8 mouse cellular contexts compared by ENCODE assay signal in the genomic region with DNA sequence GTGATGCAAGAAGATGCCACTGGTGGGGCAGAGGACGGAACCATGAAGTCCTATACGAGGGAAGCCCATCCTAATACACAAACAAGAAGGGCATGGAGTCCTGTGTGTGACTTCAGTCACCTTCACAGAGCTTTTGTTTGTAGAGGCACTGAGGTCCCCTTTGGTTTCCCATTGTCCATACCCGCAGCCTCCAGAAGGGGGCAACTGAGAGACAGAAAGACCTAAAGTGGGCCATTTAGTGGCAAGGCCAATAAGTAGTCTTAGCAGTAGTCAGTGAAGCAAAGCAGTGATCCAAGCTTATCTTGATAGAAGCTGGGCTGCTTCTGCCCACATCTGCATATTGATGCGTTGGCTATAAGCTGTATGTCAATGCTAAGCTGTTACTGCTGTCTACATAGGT.
DNase-seq lines count a peak whose midpoint lies in the region; ATAC-seq and TF ChIP-seq lines count a peak whose summit lies in the region.

No protein-coding gene starts in this region.

- ATAC-seq in activated CD4-positive, CD25-positive, alpha-beta regulatory T cell, adult 4 months = no peak

- peak; percentile 58 for DNase-seq in adrenal gland, postnatal 14 days
- no peak for DNase-seq in adrenal gland, postnatal 4 days (ENCODE audit: low spot score in 2 of 2)
- peak; percentile 48 for DNase-seq in layer of hippocampus, adult 11-12 months (ENCODE audit: low spot score)
- DNase-seq in layer of hippocampus, adult 8-10 months (ENCODE audit: low spot score in 2 of 2) = no peak
- DNase-seq in brain, embryonic 14.5 days (ENCODE audit: low read depth) = no peak
- peak; percentile 57 for DNase-seq in lung, postnatal 14 days
- no peak for DNase-seq in spleen, postnatal 14 days (ENCODE audit: low spot score in 2 of 2)

- peak; percentile 51; the same call in 1 of the 2 replicates for TF ChIP-seq CTCF in brain, embryonic 14.5 days (IDR thresholded peaks at IDR 0.05; ENCODE audit: borderline replicate concordance, extremely low read depth, insufficient read depth, insufficient read length)

- TF ChIP-seq POLR2A in brain, embryonic 14.5 days (IDR thresholded peaks at IDR 0.05; ENCODE audit: borderline replicate concordance, extremely low read depth, insufficient read depth, insufficient read length, poor library complexity, severe bottlenecking) = no peak

Comparison
In these comparisons a context has a peak if more than half of its experiments do, and no peak if none do; other contexts are left out.
1. DNase-seq: peak in adrenal gland, postnatal 14 days (single experiment), layer of hippocampus, adult 11-12 months (single experiment) and lung, postnatal 14 days (single experiment); none in adrenal gland, postnatal 4 days (0 of 2), layer of hippocampus, adult 8-10 months (0 of 2), brain, embryonic 14.5 days (single experiment) and spleen, postnatal 14 days (0 of 2).